Mouse (Mus musculus) heart, adult 8-10 months (tissue): ENCODE data around the gene Cage1. TPM values are rescaled to one million over a fixed set of nuclear protein-coding genes. Genes with fewer than 3 reads are reported as not detected.
A peak's percentile ranks its signal among the peaks of the same experiment; 100 is the strongest.

Experiments
- DNase-seq: peaks from one replicate; pipeline ENCODE4 v3.0.0; 2022; ENCODE audit warnings: low spot score
- total RNA-seq, 4 experiments: library from RNA; stranded (reverse); gene quantifications; 2 replicates each; pipeline ENCODE4 v1.2.4; 2022

Gene Cage1
- total RNA-seq, 4 experiments from 2014 or later: 1.6 to 3.0 (median 2.1) TPM

- no peak for DNase-seq
Measured at GRCm38 (mm10) chr13:38010444-38010910, 26.4 kb downstream of the Cage1 start.

- DNase-seq: no peak
Measured at GRCm38 (mm10) chr13:38009721-38010408, 27.0 kb downstream of the Cage1 start.

GRCm38 (mm10) chr13:38007972-38008371 lies 28.9 kb downstream of the Cage1 start:
- DNase-seq: no peak

GRCm38 (mm10) chr13:38002461-38002860 lies 34.4 kb downstream of the Cage1 start:
- DNase-seq: no peak

- no peak for DNase-seq
Measured at GRCm38 (mm10) chr13:37999713-38000112, 37.2 kb downstream of the Cage1 start.

GRCm38 (mm10) chr13:37994405-37994749 lies 42.5 kb downstream of the Cage1 start:
- no peak for DNase-seq

- DNase-seq: peak; percentile 91
Measured at GRCm38 (mm10) chr13:37993704-37994404, 43.0 kb downstream of the Cage1 start, which contains the start of gene Ssr1. Ssr1 (minus strand) TSS chr13:37994217.

GRCm38 (mm10) chr13:37993376-37993703 lies 43.5 kb downstream of the Cage1 start:
- DNase-seq: no peak

GRCm38 (mm10) chr13:37992638-37993371 lies 44.1 kb downstream of the Cage1 start:
- no peak for DNase-seq

- DNase-seq: no peak
Measured at GRCm38 (mm10) chr13:37989701-37990100, 47.2 kb downstream of the Cage1 start.

- no peak for DNase-seq
Measured at GRCm38 (mm10) chr13:37986166-37986565, 50.7 kb downstream of the Cage1 start.

- DNase-seq: no peak
Measured at GRCm38 (mm10) chr13:37981063-37981462, 55.8 kb downstream of the Cage1 start.

GRCm38 (mm10) chr13:37980346-37980745 lies 56.5 kb downstream of the Cage1 start:
- DNase-seq: no peak

GRCm38 (mm10) chr13:37979506-37979905 lies 57.4 kb downstream of the Cage1 start:
- DNase-seq: no peak

- no peak for DNase-seq
Measured at GRCm38 (mm10) chr13:37974731-37975130, 62.1 kb downstream of the Cage1 start.

- no peak for DNase-seq
Measured at GRCm38 (mm10) chr13:37974036-37974435, 62.8 kb downstream of the Cage1 start.

- DNase-seq: no peak
Measured at GRCm38 (mm10) chr13:37970887-37971530, 65.9 kb downstream of the Cage1 start.

- no peak for DNase-seq
Measured at GRCm38 (mm10) chr13:37969988-37970387, 66.9 kb downstream of the Cage1 start.

- peak; percentile 82 for DNase-seq
Measured at GRCm38 (mm10) chr13:37969337-37969736, 67.5 kb downstream of the Cage1 start.

- DNase-seq: no peak
Measured at GRCm38 (mm10) chr13:37967565-37967964, 69.3 kb downstream of the Cage1 start.

- no peak for DNase-seq
Measured at GRCm38 (mm10) chr13:37967052-37967437, 69.8 kb downstream of the Cage1 start.
